Mouse (Mus musculus) thymus, postnatal 25 days (tissue): ENCODE results near the gene Slx4.
"Not testable (repeated sequence)": the region's sequence is repeated elsewhere in the genome, so short reads cannot be mapped to it uniquely, and the experiment has no call there.

Experiments used
- DNase-seq: peaks from one replicate; pipeline ENCODE4 v3.0.0; 2022

Slx4 gene

GRCm38 (mm10) chr16:3988410-3988809 lies 15.2 kb downstream of the Slx4 start:
- DNase-seq, result no peak

- no peak for DNase-seq
These were observed 20.3 kb downstream of the Slx4 start for GRCm38 (mm10) chr16:3983146-3983700.

- DNase-seq, result peak; percentile 16
These were observed 21.4 kb downstream of the Slx4 start for GRCm38 (mm10) chr16:3982173-3982572.

GRCm38 (mm10) chr16:3976712-3977111 lies 26.9 kb downstream of the Slx4 start:
- no peak for DNase-seq

- DNase-seq, result peak; percentile 77
These were observed 27.3 kb downstream of the Slx4 start, which contains the start of gene Nlrc3 for GRCm38 (mm10) chr16:3976251-3976671. Gene Nlrc3, minus strand, starts transcription at chr16:3976632.

- DNase-seq, result peak; percentile 8
These were observed 27.9 kb downstream of the Slx4 start for GRCm38 (mm10) chr16:3975658-3976057.

GRCm38 (mm10) chr16:3974456-3974855 lies 29.1 kb downstream of the Slx4 start:
- not testable (repeated sequence) for DNase-seq

GRCm38 (mm10) chr16:3965534-3965933 lies 38.0 kb downstream of the Slx4 start:
- DNase-seq, result no peak

- DNase-seq, result no peak
These were observed 38.6 kb downstream of the Slx4 start for GRCm38 (mm10) chr16:3964990-3965389.

- no peak for DNase-seq
These were observed 44.3 kb downstream of the Slx4 start for GRCm38 (mm10) chr16:3959261-3959660.

GRCm38 (mm10) chr16:3956369-3956768 lies 47.2 kb downstream of the Slx4 start:
- no peak for DNase-seq

GRCm38 (mm10) chr16:3951141-3951540 lies 52.4 kb downstream of the Slx4 start:
- no peak for DNase-seq

GRCm38 (mm10) chr16:3934701-3935100 lies 68.9 kb downstream of the Slx4 start:
- DNase-seq, result no peak

- DNase-seq, result no peak
These were observed 69.5 kb downstream of the Slx4 start for GRCm38 (mm10) chr16:3934091-3934490.

GRCm38 (mm10) chr16:3933536-3933935 lies 70.0 kb downstream of the Slx4 start:
- DNase-seq, result no peak

GRCm38 (mm10) chr16:3929151-3929550 lies 74.4 kb downstream of the Slx4 start:
- DNase-seq, result no peak
